Mouse (Mus musculus): ENCODE measurements around the gene Idh2.
"Not testable (repeated sequence)": the region's sequence is repeated elsewhere in the genome, so short reads cannot be mapped to it uniquely, and the experiment has no call there.

The Idh2 gene

DNA sequence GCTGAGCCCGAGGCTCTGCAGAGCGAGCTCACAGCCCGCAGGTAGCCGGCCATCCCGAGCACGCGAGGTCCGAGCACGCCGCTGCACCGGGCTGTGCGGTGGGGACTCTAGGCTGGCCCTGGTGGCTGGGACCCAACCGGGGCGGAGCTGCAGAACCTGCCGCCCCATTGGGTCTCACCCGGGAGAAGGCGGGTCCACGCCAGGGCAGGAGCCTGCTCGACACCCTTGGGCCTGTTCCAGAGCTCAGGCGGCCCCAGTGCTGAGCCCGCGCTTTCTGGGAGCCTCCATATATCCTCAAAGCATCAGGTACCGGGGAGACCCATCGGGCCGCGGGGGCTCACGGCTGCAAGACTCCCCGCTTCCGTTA, at the start of gene Idh2:
Idh2 (minus strand) TSS at position 169 of the 367 bp plus-strand sequence.
- peak; percentile 95 for DNase-seq

DNA sequence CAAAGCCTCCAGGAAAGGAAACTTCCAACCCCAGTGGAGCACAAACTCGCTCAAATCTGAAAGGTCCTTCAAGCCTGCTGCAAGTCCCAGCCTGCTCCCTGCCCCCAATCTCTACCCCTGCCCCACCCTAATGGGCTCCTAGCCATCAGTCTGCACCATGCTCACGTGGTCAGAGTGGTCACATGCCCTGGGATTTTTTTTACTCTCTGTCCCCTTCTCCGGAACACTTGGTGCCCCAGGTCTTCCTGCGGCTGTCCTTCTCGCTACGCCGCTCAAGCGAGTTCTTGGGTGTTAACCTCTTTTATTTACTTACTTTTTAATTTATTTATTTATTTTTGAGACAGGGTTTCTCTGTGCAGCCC, 45.7 kb upstream of the Idh2 start:
- DNase-seq = peak; percentile 88

DNA sequence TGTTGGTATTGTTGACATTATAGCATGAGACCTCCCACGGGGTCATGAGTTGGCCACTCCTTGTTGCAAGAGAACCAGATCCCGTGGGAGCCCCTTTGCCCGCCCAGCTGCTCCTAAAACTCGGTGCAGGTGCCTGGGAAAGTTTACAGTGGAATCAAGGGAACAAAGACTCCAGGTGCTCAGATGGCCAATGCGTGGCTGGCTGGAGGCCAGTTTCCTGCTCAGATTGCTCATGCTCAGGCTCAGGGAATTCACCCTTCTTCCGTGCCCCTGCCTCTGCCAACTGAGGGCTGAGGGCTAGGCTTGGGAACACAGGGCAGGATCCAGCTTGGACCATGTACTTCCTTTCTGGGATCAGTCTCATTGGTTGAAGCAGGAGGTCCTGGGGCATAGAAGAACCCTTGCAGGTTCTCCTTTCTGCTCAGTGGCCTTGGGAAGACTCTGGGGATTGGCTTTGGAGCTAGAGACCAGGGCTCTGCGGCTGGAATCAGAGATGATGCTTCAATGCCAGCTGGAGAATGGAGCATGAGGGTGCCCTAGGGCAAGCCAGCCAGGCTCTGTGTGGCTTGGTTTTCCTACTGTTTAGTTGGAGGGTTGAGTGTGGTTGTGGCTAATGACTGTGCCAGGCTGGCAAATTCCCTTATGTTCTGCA, 45.2 kb upstream of the Idh2 start:
- peak; percentile 66 for DNase-seq

DNA sequence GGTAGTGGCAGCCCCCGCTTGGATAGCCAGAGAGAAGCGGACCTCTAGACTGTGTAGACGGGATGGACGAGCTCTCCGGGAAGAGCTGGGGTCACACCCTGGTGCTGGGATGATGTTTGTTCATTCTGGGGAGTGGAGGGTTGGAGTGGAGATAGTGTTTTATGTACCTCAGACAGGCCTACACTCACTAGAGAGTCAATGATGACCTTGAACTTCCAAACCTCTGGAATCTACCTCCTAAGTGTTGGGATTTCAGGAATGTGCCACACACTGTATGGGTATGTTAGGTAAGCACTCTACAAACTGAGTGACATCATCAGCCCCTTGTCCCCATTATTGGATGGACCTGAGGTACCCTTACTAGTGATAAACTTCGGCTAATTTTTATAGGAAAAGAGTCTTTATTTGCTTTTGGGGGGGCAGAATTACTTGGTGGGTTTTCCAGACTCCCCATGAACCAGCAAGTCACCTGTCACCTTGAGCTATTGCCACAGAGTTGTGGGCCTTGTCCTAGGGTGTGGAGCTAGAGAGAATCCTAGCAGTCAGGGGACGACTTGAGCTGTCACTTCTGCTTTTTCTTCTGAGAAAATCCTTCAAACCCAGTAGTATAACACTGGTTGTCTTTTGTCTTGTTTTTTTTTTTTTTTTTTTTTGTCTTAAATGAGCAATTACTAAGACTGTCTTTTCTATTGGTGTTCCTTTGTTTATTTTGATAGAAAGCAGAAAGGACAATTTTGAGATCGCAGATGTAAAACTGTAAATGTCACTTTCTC, 43.5 kb upstream of the Idh2 start:
- no peak for DNase-seq

DNA sequence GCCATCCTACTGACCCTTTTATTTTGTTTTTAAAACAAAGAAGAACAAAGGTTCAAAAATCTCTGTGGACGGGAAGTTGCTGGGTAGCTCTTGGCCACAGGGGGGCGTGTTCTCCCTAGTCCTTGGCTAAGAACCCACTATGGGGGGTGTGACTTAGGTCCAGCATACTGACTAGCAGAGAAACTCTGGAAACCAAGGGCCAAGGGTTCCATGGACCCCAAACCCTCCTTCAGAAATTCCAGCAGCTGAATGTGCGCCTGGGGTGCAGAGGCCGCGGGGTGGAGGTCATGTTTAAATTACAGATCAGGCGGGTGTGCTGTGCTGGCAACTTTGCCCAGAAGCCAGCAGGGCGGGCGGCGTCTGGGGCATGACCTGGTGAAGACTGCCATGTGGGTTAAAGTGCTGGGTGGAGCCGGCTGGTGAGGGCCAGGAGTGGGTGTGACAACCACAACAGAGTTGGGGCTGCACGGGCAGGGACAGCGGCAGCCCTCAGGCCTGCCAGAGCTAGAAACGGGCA, 41.6 kb upstream of the Idh2 start:
- DNase-seq = peak; percentile 82

DNA sequence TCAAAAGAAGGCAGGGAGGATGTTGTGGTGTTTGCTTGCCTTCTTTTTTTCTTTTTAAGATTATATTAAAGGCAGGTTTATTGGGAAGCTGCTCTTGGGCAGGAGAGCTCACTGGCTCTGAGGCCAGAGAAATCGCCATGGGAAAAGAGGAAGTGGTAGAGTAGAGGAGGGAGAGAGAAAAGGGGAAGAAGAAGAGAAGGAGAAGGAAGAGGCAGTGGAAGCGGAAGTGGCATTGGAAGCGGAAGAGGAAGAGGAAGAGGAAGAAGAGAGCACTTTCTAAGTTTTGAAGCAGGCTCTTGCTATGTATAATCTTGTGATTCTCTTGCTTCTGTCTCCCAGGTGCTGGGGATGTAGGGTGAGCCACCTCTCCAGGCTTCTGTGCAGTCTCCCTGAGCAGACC, 39.5 kb upstream of the Idh2 start:
- peak; percentile 21 for DNase-seq

DNA sequence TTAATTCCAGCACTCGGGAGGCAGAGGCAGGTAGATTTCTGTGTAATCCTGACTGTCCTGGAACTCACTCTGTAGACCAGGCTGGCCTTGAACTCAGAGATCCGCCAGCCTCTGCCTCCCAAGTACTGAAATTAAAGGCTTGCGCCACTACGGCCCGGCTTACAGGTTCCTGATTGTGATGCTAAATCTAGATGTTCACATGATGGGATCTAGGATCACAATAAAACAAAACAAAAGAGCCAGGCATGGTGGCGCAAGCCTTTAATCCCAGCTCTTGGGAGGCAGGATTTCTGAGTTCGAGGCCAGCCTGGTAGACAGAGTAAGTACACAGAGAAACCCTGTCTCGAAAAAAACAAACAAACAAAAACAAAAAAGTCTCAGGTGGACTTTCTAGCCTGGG, 37.6 kb upstream of the Idh2 start:
- DNase-seq = no peak

DNA sequence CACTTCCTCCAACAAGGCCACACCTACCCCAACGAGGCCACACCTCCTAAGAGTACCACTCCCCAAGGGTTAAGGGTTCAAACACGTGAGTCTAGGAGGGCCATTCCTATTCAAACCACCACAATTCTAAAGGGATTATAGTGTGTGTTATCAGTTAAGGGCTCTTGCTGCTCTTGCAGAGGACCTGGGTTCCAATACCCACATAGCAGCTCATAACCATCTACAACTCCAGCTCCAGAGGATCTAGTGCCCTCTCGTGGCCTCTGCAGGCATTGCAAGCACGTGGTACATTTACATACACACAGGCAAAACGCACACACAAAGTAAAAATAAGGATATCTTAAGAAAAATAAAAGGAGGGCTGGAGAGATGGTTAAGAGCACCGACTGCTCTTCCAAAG, 37.0 kb upstream of the Idh2 start:
- peak; percentile 34 for DNase-seq

DNA sequence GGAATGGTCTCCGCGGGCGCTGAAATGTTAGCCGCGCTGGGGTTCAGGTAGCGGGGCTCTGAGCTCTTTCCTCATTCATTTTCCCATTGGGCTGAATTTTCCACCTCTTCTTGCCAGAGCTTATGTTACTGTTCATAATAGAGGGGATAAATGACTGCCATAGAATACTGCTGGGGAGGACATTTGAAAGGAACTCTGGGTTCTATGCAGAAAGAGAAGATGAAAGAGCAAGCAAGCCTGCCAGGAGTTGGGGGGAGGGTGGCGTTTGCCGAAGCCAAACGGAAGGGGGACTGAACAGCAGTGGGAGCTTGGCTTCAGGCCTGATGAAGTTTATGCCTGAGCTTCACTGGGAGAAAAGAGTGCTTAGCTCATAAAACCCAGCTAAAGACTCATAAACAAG, 34.2 kb upstream of the Idh2 start:
- no peak for DNase-seq

DNA sequence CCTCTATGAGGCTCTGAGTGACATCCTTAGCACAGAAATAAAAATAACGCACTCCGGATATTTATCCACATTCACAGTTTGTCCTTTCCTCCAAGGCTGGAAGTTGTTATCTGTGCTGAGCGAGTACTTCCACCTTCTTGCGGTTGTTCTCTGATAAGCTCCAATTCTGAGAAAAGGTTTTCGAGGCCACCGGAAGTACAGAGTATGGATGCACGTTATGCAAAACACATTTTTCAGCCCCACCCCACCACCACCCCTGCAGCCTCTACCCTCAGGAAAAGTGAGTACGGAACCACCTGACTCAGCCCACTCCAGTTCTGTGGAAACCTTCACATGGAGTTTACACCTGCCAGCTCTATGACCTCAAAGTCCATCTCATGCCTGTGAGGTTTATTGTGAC, 30.9 kb upstream of the Idh2 start:
- peak; percentile 21 for DNase-seq

DNA sequence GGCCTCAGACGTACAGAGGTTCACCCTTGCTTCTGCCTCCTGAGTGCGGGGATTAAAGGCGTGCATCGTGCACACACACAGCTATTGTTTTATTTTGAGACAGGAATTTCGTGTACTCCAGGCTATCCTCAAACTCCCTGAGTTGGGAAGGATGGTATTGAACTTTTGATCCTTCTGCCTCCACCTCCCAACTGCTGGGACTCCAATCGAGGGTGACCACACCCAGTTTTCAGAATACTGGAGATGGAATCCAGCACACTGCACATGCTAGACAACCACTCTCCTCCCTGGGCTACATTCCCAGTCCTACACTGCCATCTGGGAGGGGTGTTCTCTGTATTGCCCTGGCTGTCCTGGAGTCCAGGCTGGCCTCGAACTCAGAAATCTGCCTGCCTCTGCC, 29.5 kb upstream of the Idh2 start:
- no peak for DNase-seq

DNA sequence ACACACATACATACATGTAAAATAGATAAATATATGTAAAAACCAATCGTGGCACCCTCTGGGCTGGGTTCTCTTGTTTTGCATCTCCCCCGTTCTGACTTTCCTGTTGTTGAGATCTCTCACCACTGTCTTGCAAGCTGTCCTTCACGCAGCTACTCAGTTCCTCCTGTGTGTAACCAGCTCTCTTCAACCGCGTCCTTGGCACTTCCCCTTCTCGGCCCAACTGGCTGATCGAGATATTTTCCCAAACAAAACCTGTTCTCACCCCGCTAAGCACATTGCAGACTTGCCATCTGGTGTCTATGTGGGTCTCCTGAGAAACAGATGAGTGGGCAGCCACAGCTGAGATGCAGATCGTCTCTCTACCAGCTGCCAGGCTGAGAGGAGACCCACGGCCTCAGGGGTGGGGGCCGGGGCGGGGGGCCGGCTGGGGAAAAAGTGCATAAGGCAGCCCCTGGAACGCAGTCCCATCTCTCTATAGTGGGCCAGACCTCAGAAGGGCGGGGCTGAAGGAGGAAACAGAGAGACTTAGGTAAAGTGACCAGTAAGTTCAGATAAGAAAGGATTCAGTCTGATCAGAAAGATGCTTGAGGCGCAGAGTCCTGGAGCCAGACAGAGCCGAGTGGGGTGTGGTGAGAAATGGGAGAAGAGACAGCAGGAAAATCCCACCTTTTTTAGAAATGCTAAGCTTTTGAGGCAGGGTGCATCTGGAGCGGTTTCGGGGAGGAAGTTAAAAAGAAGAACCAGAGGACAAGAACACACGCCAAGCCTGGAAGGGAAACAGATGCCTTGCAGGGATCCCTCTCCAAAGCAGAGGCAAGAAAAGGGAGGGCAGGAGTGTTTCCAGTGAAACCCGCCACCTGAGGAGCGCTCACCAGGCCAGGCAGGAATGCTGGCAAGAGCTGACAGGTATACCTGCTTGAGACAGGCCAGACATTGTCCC, 28.4 kb upstream of the Idh2 start:
- DNase-seq = peak; percentile 72

DNA sequence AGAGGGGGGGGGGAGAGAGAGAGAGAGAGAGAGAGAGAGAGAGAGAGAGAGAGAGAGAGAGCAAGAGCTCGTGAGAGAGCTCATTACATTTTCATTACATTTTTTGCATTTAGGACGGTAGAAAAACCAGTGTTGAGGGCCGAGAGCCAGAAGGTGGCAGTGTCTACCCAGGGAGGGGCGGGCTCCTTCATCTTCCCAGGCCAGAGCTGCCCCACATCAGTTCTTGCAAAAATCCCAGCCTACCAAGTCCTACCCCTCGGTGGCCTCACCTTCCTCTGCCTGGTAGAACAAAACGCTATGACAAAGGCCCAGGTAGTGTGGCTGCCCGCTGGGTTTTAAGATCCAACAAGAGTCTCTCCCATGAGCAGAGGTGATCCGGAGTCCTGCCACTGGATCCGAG, 25.6 kb upstream of the Idh2 start:
- peak; percentile 81 for DNase-seq

DNA sequence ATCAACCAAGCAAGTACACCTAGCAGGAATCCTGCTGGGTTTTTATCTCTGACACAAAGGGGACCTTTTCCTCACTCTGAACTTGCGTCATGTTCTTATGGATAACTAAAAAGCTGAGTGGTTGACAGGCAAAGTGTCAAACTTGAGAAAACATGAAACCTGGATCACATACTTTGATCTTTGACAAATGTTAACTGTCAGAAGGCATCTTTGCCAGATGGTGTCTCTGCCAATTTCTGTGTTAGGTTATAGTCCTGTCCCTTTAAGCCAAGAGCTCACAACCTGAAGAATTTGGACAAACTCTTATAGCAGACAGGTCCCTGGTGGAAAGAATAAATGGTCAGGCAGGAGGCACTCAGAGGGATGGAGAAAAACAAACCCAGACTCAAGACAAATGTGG, 23.2 kb upstream of the Idh2 start:
- DNase-seq = no peak

DNA sequence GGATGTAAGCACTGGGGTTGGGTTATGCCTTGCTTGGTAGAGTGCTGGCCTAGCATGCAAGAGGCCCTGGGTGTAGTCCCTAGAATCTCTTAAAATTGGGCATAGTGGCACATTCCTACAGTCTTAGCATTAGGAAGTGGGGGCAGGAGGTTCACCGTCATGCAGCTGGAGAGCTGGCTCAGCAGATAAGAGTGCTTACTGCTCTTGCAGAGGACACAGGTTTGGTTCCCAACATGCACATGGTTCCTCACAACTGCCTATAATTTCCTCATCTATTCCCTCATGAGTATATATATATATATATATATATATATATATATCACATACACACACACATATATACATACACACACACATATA, 20.0 kb upstream of the Idh2 start:
- DNase-seq = no peak

DNA sequence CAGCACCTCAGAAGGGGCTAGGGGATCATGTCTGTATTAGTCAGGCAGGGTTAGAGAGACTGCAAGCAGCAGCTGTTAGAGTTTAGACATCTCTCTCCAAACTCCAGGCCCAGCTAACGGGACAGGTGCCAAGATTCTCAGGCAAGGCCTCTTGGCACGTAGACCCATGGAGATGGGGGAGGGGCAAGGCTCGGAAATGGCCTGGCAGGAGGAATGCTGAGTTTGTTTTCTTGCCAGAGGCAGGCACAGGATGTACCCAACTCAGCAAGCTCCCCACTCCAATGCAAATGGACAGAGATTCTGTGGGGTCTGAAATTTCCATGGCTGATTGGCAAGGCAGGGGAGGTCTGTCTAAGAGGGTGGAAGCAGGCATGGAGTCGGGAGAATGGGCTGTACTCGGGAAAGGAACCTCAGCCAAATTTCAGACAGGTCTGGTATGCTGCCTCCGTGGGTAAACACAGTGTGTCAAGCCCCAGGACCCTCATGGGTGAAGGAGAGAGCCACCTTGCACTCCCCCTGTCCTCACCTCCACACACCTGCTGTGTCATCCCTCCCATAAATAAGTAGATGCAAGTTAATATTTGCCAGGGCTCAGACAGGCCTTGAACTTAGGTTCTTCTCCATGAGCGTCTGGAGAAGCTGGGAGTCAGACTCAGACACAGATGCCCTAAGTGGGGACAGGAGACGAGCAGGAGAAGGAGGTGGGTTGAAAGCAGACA, 19.4 kb upstream of the Idh2 start:
- peak; percentile 96 for DNase-seq

DNA sequence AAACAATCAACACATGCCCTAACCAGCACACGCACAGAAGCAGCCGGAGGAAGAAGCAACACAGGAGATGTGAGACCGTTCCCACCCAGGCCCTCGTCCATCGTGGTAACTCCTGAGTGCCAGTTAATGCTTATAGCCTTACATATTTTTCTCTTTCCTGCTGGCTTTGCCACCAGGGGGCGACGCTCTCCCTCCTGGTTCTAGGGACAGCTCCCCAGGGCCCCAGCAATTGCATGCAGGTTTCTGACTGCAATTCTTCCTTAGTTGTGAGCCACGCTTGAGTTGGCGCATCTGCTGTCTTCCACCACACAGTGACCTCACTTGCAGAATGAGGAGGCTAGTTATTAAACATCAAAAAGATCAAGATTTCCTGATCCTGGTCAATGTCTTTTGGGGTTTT, 17.3 kb upstream of the Idh2 start:
- peak; percentile 75 for DNase-seq

DNA sequence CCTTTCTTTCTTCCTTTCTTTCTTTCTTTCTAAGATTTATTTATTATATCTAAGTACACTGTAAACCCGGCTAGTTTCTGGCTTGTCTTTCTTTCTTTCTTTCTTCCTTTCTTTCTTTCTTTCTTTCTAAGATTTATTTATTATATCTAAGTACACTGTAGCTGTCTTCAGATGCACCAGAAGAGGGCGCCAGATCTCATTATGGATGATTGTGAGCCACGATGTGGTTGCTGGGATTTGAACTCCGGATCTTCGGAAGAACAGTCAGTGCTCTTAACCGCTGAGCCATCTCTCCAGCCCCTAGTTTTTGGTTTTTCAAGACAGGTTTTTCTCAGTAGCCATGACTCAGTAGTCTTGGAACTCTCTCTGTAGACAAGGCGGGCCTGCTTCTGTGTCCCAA, 16.1 kb upstream of the Idh2 start:
- not testable (repeated sequence) for DNase-seq

DNA sequence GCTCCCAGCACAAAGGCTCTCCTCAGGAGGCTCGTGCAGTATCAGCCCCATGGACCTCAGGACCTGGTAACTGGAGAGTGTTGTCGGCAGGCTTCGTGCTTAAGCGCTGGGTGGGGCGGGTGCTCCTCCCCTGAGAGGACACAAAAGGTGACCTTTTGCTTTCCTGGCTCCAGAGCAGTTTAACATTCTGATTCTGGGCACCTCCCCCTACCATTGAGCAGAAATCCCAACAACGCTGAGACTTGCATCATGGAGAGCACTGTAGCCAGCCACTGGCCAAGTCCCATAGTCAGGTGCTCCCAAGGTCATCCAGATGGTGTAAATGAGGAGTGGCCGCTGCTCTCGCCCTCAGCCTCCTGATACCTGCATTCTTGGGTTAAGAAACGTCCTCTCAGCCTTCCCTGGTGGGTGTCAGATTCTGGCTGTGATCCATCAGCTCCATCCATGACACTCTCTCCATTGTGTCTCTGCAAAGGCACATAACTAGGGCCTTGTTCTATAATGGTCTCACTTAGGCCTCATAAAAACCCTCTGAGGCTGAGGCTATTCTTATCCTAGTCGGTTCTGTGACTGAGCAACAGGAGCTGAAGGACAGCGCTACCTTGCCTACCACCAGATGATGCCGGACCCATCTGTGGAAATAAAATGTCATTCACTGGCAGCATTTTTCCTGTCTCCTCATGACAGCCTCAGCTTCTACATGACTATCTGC, 15.3 kb upstream of the Idh2 start:
- peak; percentile 41 for DNase-seq

DNA sequence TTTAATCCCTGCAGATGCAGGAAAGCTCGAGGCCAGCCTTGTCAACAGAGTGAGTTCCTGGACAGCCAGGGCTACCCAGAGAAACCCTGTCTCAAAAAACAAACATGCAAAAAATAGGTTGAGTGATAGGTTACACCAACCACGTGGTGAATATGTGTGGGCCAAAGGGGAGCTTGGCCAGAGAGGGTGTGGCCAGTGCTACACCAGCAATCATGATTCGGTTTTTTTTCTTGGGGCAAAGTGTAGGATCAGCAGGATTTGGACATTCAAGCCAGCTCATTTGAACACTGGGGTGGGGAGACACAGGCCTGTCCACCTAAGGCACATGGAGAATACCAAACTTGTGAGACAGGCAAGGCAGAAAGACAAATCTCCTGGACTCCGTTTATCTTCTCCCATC, 14.1 kb upstream of the Idh2 start:
- peak; percentile 32 for DNase-seq

DNA sequence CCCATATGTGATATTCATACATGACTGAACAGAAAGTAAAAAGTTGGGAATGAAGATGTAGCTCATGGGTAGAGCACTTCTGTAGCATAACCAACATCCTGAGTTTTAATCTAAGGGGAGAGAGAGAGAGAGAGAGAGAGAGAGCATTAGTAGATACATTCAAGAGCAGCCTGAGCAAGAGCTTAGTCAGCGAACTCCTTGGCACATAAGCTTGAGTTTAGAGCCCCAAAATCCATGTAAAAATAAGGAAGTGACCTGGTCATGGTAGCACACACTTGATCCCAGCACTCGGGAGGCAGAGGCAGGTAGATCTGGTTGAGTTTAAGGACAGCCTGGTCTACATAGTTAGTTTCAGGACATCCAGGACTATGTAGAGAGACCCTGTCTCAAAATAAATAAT, 8.5 kb upstream of the Idh2 start:
- no peak for DNase-seq

DNA sequence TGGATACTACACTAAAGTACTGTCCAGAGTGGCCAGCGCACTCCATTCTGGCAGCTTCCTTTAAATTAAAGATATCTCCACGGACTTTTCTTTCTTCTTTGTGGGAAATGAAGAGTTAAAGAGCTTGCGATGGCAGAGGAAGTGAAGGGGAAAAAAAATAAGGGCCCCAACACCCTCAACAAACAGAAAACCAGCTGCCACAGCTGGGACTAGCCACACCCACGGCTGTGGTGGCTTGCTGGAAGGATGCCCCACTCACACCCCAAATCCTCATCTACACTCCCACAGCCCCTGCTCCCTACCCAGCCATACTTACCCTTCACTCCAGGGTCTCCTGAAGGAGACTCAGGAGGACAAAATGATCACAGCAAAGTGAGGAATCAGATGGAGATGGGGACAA, 7.9 kb upstream of the Idh2 start:
- peak; percentile 40 for DNase-seq
